Mouse (Mus musculus): ENCODE results near the gene Adgrl3.

The Adgrl3 gene

GRCm38 (mm10) chr5:81019590-81020254 lies at the start of gene Adgrl3:
Gene Adgrl3 (plus strand): TSS chr5:81020138.
- DNase-seq (ENCODE audit: low read depth, low spot score), result no peak

DNA sequence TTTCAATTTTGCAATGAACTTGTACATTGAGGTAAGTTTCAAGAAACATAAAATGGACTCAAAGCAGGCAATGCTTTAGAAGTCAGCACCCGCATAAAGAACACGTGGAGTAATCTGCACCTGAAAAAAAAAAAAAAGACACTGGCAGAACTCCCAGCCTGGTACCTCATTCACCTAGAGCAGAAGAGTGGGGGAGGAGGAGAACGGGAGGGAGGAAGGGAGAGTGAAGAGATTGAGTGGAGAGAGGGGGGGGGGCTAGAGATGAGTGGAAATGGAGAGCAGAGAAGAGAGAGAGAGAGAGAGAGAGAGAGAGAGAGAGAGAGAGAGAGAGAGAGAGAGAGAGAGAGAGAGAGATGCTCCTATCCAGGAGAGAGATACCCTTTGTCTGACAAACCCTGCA lies 772 bp upstream of the Adgrl3 start:
- DNase-seq (ENCODE audit: low read depth, low spot score), result no peak

GRCm38 (mm10) chr5:81020281-81021005 lies 505 bp downstream of the Adgrl3 start:
- no peak for DNase-seq (ENCODE audit: low read depth, low spot score)

DNA sequence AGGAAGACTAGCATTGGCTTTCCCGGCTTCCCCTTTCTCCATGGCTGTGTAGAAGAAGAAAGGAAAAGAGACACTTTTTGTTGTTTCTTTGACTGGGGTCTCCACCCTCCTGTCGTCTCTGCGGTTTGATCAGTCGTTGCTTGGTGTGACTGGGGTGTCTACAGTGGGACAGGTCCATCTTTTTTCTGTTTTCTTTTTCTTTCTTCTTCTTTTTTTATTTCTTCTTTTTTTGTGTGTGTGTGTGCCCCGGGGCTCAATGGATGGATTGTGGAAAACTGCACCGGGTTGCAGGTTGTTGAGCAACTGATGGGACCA lies 1.0 kb downstream of the Adgrl3 start:
- DNase-seq (ENCODE audit: low read depth, low spot score), result no peak

- DNase-seq (ENCODE audit: low read depth, low spot score), result no peak
These were observed 1.5 kb downstream of the Adgrl3 start for GRCm38 (mm10) chr5:81021331-81021863.

DNA sequence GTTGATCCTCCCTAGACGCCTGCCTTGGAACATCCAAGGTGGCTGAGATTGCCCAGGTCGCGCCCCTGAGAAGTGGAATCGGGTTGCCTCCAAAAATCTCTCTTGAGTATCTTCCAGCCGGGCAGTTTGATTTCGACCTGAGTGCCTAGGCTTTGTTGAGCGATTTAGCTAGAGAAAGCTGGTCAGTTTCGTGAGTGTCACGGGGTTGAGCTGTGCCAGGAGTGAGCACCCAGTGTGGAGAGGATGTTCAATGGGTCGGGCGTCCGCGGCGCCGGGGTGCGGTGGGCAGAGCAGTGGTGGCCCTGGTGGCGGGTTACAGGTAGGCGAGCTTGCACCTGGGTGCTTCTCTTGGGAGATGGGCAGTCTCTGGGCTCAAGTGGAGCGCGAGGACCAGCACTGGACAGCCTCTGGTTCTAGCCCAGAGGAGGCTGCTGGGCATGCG lies 1.9 kb downstream of the Adgrl3 start:
- no peak for DNase-seq (ENCODE audit: low read depth, low spot score)

DNA sequence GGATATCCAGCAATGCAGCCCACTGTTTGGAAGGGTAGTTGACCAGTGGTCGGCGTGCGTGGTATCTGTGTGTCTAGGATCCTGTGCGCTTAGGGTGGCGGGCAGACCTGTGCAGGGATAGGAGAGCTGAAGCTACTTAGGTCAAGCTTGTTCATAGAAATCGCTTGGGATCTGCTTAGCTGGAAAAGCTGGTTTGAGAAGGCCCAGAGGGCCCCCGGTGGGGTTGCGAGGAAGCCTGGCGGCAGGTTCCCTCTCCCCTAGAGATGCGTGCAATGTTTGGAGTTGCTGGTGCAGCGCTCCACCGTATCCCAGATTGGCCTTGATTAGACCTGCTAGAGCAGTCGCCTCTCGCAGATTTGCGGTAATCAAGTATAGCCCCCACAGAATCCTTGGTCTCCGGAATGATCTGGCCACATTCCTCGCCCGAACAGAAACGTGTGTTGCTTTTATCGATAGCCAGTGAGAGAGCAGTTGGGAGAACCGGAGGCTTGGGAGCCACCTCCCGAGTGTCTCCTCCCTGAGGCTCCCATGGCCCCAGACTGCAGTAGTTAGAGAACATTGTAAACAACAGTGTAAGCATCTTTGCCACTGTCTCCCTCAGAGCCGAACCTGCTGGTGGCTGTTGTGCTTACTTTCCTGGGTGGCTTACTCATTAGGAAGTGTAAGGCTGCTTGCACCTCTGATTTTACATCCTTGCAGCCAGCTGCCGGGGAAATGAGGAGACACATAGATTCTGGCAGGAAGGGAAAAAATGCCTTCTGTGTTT lies 2.6 kb downstream of the Adgrl3 start:
- DNase-seq (ENCODE audit: low read depth, low spot score), result no peak

DNA sequence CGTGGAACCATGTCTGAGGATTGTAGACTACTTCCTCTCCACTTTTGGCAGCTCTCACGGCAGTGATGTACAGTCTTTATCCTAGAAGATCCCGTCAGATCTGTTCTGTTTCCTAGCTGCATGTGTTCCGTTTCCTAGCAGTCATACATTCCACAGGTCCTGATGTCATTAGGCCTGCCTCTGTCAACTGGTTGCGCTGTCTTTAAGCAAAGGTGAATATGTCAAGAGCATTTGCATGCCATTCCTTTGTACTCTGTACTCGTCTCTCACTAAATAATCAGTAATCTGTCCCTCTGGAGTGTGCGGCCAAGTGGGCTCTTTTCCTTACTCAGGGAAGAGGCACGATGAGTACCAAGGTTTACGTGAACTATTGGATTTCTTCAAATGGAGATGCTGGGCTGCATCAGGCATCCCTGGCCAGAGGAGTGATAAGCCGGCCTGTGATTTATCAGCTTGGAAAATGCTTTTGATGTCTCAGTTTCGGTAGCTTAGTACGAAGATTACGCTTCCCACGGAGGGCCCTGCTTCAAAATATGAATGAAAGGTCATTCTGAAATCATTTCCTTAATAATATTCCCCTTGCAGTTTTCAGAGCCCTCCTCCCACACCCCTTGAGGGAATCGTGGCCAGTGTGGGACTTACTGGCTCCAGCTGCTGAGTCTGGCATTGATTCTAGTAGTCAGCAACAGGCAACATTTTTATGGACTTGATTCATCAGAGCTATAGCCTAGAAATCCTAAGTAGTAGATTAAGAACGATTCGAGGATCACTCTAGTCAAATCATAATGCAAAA lies 4.2 kb downstream of the Adgrl3 start:
- DNase-seq (ENCODE audit: low read depth, low spot score), result no peak

GRCm38 (mm10) chr5:81028875-81029274 lies 8.9 kb downstream of the Adgrl3 start:
- DNase-seq (ENCODE audit: low read depth, low spot score), result no peak

DNA sequence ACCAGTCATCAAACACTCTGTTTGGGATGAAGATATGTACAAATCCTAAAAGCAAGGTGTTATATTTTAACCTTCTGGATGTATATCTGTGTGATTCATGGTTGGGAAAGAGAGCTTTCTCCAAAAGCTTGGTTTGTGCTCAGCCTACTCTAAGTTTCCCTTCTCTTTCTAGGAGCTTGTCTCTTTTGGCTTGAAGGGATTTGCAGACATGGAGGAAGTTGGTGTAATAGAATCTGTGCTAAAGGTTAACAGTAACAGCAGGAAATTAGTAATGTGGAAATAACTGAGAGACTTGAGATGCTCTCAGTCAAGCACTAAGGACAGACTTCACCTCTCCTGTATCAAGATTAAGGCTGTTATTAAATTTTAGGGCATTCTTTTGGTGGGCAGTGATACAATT lies 17.2 kb downstream of the Adgrl3 start:
- DNase-seq (ENCODE audit: low read depth, low spot score), result no peak

DNA sequence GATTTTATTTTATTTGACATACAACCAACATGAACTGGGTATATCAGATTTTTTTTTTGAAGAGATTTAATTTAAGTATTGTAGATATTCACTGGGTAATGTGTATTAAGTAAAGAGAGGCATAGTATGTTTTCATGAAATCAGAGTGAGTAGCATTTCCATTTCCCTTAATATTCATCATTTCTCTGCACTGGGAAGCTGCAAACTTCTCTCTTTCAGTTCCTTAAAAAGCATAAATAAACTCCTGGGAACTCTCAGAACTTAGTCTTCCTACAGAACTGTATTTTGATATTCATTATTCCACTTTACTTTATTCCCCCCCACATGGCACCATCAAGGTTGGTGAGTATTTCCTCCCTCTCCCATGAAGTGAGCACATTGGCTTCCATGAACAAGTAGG lies 23.9 kb downstream of the Adgrl3 start:
- DNase-seq (ENCODE audit: low read depth, low spot score), result no peak

GRCm38 (mm10) chr5:81046128-81046527 lies 26.2 kb downstream of the Adgrl3 start:
- no peak for DNase-seq (ENCODE audit: low read depth, low spot score)

DNA sequence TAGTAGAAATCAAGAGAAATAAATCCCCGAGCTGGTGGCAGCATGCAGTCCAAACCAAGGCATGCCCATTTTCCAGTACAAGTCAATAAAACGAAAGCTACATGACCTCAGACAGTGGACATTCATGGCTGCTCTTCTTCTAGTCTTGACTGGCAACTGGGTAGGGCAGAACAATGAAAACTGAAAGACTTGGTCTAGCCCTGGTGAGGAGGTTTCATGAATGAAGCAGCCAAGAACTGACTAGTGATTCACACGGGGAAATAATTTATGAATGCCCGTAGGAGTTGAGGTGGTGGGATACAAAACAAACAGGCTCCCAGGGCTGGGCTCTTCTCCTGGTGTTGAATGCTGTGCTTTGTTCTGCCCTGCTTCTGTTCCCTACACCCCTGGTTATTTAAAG lies 34.7 kb downstream of the Adgrl3 start:
- no peak for DNase-seq (ENCODE audit: low read depth, low spot score)

DNA sequence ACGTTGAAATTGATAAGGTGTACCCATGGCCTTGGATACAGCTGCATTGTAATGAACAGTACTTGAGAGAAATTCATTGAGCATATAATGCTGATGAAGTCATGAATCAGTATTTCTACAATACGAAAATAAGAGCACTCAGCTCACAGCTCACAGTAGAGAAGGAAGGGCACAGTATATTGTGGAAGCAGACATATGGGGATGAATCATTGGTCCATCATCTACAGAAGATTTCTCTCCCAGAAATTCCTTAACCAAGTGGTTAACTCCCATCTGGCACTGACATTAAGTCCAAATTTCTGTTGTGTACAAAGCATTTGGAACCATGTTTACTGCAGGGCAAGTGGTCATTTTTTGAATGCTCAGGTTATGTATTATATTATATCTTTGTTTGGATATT lies 35.3 kb downstream of the Adgrl3 start:
- no peak for DNase-seq (ENCODE audit: low read depth, low spot score)

DNA sequence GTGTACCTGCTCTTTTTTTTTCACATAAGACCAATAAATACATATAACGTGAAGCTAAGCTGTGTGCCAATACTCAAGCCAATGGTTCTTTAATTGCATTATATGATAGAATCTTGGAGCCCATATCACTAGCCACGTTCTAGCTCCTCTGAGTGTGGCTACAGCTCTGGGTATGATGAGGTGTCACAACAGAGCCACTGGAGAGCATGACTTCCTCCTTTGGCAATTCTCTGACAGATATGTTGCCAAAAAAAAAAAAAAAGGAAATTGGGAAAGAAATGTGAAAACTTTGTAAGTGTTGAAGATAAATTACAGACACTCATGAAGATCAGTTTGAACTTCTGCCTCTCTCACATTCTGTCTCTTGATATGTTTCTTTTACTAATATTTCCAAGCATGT lies 38.2 kb downstream of the Adgrl3 start:
- no peak for DNase-seq (ENCODE audit: low read depth, low spot score)

DNA sequence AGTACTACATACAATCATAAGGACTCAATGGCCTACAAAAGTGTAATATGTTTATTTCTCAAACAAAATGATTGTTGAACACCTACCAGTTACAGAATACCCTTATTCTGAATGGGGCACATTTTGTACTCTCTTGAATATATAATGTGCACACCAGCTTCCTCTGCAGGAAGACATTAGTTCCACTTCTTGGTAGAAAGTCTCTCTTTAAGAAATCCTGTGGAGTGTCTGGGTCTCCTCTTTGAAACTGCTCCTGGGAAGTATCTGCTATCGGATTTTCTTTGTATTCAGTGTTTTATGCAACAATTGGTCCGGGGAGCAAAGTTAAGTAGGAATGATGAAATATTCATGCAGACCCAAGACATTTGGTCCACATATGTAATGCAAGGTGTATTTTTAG lies 41.0 kb downstream of the Adgrl3 start:
- DNase-seq (ENCODE audit: low read depth, low spot score), result no peak

- DNase-seq (ENCODE audit: low read depth, low spot score), result no peak
These were observed 41.4 kb downstream of the Adgrl3 start for GRCm38 (mm10) chr5:81061386-81061785.

GRCm38 (mm10) chr5:81064026-81064425 lies 44.1 kb downstream of the Adgrl3 start:
- no peak for DNase-seq (ENCODE audit: low read depth, low spot score)

DNA sequence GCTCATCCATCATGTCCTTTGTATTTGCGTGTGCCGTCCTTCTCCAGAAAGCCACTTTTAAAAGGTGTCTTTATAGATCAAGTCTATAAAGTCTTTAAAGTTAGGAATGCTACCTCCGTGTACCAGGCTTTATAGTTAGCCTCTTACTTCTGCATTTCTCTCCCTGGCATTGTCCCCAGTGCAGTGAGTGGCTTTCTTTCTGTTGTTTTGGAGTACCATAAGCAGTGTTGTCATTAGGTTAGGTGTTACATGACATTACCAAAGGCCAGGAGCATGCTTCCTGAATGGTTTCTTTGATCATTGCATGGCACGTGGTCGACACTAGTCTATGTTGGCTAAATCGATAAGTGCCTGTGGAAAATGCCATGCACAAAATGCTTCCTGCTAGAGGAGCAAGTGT lies 48.2 kb downstream of the Adgrl3 start:
- no peak for DNase-seq (ENCODE audit: low read depth, low spot score)

- no peak for DNase-seq (ENCODE audit: low read depth, low spot score)
These were observed 48.9 kb downstream of the Adgrl3 start for GRCm38 (mm10) chr5:81068839-81069238.

DNA sequence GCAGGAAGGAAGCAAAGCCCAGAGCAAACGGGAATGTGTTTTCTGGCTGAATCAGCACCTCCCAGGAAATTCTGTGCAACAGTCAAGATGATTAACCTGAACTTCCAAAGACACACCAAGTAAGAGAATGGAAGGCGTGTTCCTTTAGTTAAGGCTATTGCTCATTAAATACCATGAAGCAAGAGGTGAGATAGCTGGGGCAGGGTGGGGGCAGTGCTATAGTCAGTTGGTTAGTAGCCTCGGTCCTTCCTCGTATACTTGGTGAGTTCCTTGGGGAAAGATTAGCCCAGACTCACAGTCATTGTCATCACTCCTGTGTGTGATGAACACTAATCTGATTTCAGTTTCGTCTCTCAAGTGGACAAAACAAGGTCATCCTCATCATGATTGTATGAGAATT lies 53.0 kb downstream of the Adgrl3 start:
- no peak for DNase-seq (ENCODE audit: low read depth, low spot score)

DNA sequence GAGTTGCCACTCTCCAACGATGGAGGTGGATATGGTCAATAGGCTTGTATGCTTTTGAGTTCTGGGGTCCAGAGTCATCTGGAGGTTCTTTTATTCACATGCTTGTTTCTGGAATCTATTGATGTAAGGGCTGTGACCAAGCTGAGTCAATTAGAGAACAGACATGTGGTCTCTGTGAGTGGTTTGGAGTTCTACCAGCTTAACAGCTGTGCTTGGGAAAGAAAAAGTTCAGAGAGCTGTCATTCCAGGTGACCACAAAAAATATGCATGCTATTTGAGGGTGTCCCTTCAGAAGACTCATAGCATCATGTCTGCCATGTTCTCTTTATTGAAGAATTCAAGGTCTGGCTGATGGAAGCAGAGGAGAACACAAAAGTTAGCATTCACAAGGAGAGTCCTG lies 53.9 kb downstream of the Adgrl3 start:
- DNase-seq (ENCODE audit: low read depth, low spot score), result no peak

All from CD4-positive, CD25-positive, alpha-beta regulatory T cell, adult 2 months (primary cell).